Mouse (Mus musculus): ENCODE measurements at regions not wholly inside any gene's neighbourhood (a gene's known extent, or its start where the extent isn't known, plus 50 kb on each side); places are given as distances from the start of the nearest gene placed in this dataset.

GRCm38 (mm10) chr2:107175721-107176120 is 114.7 kb upstream of the Kcna4 start:
- TF ChIP-seq CTCF (IDR thresholded peaks at IDR 0.05; ENCODE audit: extremely low read depth, insufficient read depth, low read length) = 0 out of 2 replicates have a peak, but pooled peaks have one; percentile 3
- no peak for TF ChIP-seq POLR2A (IDR thresholded peaks at IDR 0.05; ENCODE audit: extremely low read depth, insufficient read depth, low read length)
